Mouse (Mus musculus) Patski (cell line): ENCODE data around the gene R3hcc1l. TPM values are rescaled to one million over a fixed set of nuclear protein-coding genes. Genes with fewer than 3 reads are reported as not detected.

ENCODE experiments used
- ATAC-seq: fragments of 100-300 bp; one replicate; pipeline ENCODE4 v1.8.0; 2021
- CTCF ChIA-PET: fragments of 350-600 bp; sonication (Branson Sonifier 250); formaldehyde crosslinking; loops from one replicate; lab custom pipeline; 2022; ENCODE audit warnings: inconsistent platforms; lab: Charles Lee
- POLR2A ChIA-PET: fragments of 350-600 bp; sonication (Branson Sonifier 250); formaldehyde crosslinking; loops from one replicate; lab custom pipeline; 2022; ENCODE audit warnings: antibody characterized with exemption, inconsistent platforms; lab: Charles Lee
- DNase-seq: peaks from one replicate; pipeline ENCODE4 v3.0.0-alpha.2; 2011; ENCODE audit warnings: low read depth, low spot score
- H3K27me3 ChIP-seq: fragments of 371-371 bp; one replicate; pipeline ENCODE4 v1.5.1; 2021
- CTCF ChIP-seq: fragments of 100-300 bp; IDR thresholded peaks from one replicate; pipeline ENCODE4 v1.5.1; 2021
- in situ Hi-C: fragments of 300-500 bp; cut with MboI; formaldehyde crosslinking; loops from 3 replicates; pipeline ENCODE4 v1.11.1; 2018; ENCODE audit warnings: low pct_unique_long_range_greater_than_20kb, mixed read lengths
- polyA plus RNA-seq: library from polyadenylated mRNA; unstranded; gene quantifications from one replicate; pipeline ENCODE4 v1.2.3, GENCODE M21; 2021

The R3hcc1l gene
- polyA plus RNA-seq, 1 experiment from 2014 or later, result 28.6 TPM

DNA sequence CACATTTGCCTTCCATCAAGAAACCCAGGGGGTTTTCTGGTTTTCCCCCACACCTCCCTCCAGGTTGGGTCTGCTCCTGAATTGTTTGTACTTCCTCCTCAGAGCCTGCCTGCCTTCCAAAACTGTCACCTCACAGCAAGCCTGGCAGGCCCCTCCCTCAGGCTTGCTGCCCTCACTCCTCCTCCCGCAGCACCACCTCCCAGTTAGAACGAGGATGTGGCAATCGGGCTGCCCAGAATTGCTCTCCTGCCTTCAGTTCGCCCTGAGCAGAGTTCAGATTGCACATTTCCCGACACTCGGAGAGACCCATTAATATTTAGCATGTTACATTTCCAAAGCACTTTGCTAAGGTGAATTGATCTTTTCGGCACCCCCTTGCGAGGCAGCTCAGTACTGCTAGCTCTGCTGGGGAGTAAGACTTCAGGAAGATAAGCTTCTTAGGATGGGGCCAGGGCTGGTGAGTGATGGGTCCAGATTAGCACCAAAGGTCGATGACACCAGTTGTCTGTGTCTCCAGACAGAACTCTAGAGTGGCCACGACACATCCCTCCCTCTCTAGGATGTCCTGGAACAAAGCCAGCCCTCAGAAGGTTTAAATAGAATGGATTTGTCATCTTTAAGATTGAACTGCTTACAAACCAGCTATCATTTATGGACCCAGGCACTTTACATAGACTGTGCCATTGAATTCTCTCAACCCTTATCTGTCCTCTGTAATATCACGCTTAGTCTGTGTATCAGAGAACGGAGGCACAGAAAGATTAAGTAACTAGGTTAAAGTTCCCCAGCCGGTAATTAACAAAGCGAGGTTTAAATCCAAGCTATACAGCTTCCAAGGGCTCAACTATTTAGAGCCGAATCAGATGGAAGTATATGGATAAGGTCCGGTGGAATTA is 8.0 kb upstream of the R3hcc1l start:
- in situ Hi-C loops, result no loop called here
- ChIA-PET POLR2A (interaction anchor here (0.6 kb wide), 1 partner anchor 45 kb away, joined by 4 read pairs; no protein-coding TSS in a partner anchor), CTCF (interaction anchor here (1.0 kb wide), 2 partner anchors 8 to 12 kb away, joined by 3 to 6 read pairs; partner anchors contain the start of gene R3hcc1l)
- no peak for TF ChIP-seq CTCF
- H3K27me3 ChIP-seq, result peaks cover 24% of the 10 kb centered on the region
- no peak for ATAC-seq
- DNase-seq, result no peak

DNA sequence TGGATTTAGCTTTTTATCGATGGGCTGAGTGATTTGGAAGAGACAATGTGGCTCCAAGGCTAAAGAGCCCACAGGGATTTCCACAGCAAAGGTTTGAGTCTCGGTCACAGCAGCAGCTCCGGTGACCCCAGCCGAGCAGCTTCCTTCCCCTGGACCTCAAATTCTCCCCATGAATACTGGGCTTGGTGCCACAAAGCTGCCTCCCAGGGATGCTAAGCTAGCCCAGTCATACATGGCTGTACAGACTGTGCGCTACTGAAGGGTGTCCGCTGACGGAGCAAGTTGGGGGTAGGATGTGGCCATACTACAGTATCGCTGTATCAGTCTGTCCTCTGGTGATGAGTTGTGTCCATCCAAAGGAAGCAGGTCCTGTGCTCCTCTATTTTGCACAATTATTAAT is 2.9 kb upstream of the R3hcc1l start:
- TF ChIP-seq CTCF, result no peak
- in situ Hi-C loops, result no loop called here
- ATAC-seq, result no peak
- H3K27me3 ChIP-seq, result no peaks in the 10 kb centered on the region
- ChIA-PET POLR2A (no interaction called here), CTCF (interaction anchor here (1.5 to 2.0 kb wide), 2 partner anchors 9 to 12 kb away, joined by 3 to 4 read pairs; no protein-coding TSS in a partner anchor)
- DNase-seq, result no peak

DNA sequence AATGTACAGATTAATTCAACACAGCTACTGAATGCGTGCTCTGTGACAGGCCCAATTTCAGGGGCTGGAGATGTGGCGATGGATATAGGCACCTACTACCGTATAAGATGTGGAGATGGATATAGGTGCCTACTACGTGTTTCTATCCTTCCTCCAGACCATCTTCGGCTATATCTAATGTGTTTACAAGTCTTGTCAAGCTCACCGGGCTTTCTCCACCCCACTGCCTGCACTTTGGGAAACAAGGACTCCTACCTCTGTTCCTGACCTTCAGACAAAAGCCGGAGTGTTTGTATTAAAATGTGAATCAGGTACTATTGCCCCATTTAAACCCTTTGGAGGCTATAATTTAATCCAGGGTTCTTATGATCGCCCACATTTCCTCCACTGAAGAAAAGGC is 2.4 kb upstream of the R3hcc1l start:
- H3K27me3 ChIP-seq, result no peaks in the 10 kb centered on the region
- in situ Hi-C loops, result no loop called here
- ChIA-PET CTCF (interaction anchor here (1.0 to 2.0 kb wide), 3 partner anchors 10 to 16 kb away, joined by 3 to 4 read pairs (median 3); no protein-coding TSS in a partner anchor), POLR2A (no interaction called here)
- DNase-seq (no peak), ATAC-seq (no peak)
- TF ChIP-seq CTCF, result no peak

DNA sequence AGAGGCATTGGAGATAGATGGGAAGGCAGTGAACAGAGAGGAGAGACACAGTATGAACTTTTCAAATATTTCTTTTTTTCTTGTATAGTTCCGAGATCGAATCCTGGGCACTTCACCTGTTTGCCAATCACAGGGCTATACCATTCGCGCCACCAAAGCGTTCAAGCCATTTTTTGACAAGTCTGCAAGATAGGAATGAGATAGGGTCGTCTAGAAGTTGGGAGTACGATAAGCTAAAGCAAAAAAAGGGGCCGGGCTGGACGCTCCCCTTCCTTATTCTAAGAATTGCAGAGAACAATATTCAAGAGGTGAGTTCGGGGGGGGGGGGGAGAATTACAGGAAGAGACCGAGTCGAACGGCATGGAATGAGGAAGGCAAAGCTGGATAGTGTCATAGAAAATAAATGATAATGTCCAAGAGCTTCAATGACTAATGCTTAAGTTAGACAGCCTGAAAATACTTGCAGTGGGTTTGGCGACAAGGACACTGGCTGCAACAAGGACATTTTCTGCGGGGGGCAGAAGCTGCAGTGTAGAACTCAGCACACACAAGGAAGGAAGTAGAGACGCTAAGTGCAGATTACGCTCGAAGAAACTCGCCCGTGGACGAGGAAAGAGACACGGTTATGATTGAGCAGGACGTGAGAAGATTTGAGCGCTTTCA is 471 bp upstream of the R3hcc1l start:
- DNase-seq, result no peak
- ATAC-seq, result no peak
- TF ChIP-seq CTCF, result no peak
- in situ Hi-C loops, result no loop called here
- ChIA-PET POLR2A (interaction anchor here (0.7 to 1.5 kb wide), 4 partner anchors 10 to 137 kb away, joined by 3 to 5 read pairs (median 4); no protein-coding TSS in a partner anchor), CTCF (interaction anchor here (0.9 to 1.7 kb wide), 5 partner anchors 8 to 223 kb away, joined by 3 to 6 read pairs (median 4); no protein-coding TSS in a partner anchor)
- H3K27me3 ChIP-seq, result no peaks in the 10 kb centered on the region

DNA sequence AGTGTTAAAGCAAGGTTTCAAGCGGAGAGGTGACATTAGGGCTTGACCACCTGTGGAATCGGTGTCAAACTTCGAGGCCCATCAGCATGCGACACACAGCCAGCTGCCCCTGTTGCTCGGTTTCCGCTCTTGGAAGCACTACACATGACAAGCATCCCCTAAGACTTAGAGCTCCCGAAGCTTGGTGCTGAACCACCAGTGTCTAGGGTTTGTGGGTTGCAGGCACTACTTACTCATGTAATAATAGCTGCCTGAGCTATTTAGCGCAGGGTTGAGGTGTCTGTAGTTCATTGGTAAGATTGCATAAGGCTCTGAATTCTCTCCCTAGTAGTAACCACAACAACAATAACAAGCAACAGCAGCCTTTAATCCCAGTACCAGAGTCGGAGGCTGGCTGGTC is 1.2 kb downstream of the R3hcc1l start:
- CTCF ChIA-PET, result interaction anchor here (0.6 to 2.1 kb wide), 6 partner anchors 15 to 221 kb away, joined by 3 to 11 read pairs (median 4); no protein-coding TSS in a partner anchor
- no peak for TF ChIP-seq CTCF
- in situ Hi-C loops, result no loop called here
- DNase-seq, result no peak
- H3K27me3 ChIP-seq, result no peaks in the 10 kb centered on the region
- POLR2A ChIA-PET, result interaction anchor here (0.6 to 0.7 kb wide), 2 partner anchors 74 to 89 kb away, joined by 3 read pairs; no protein-coding TSS in a partner anchor
- peak; percentile 61 for ATAC-seq

DNA sequence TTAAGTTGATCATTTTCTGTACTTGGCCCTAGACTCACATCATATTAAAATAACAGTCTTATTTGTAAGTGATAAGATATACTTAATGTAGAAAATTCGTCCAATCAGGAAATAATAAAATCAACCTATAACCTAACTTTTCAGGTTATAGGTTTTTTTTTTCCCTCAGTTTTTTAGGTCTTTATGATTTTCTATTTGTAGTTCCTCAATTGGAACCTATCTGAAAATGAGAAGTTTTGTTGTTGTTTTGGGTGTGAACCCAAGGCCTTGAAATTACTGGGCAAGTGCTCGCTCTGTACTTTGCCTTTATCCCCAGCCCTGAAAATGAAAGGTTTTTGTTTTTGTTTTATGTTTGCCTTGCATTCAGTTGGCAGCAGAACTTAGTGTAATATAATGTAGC is 6.1 kb downstream of the R3hcc1l start:
- DNase-seq, result no peak
- H3K27me3 ChIP-seq, result no peaks in the 10 kb centered on the region
- POLR2A ChIA-PET, result no interaction called here
- in situ Hi-C loops, result no loop called here
- no peak for TF ChIP-seq CTCF
- no peak for ATAC-seq
- CTCF ChIA-PET, result interaction anchor here (1.7 kb wide), 1 partner anchor 10 kb away, joined by 6 read pairs; no protein-coding TSS in a partner anchor

DNA sequence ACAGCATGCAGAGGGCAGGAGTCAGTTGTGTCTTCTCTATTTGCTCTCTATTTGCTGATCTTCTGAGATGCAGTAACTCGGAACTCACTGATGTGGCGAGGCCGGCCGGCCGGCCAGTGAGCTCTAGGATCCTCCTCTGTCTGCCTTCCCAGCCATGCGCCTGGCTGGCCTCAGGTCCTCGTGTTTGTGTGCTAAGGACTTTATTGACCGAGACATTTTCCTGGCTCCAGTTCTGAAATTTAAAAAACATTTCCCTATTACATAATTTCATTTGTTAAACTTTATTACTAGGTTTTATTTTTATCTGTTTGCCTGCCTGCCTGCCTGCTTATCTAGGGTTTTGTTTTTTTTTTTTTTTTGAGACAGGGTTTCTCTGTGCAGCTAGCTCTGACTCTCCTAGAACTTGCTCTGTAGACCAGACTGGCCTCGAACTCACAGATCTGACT is 11.5 kb downstream of the R3hcc1l start:
- no peak for ATAC-seq
- H3K27me3 ChIP-seq, result no peaks in the 10 kb centered on the region
- no peak for DNase-seq
- in situ Hi-C loops, result no loop called here
- ChIA-PET CTCF (interaction anchor here (1.5 kb wide), 1 partner anchor 10 kb away, joined by 5 read pairs; no protein-coding TSS in a partner anchor), POLR2A (interaction anchor here (1.1 kb wide), 1 partner anchor 9 kb away, joined by 3 read pairs; no protein-coding TSS in a partner anchor)
- TF ChIP-seq CTCF, result no peak

DNA sequence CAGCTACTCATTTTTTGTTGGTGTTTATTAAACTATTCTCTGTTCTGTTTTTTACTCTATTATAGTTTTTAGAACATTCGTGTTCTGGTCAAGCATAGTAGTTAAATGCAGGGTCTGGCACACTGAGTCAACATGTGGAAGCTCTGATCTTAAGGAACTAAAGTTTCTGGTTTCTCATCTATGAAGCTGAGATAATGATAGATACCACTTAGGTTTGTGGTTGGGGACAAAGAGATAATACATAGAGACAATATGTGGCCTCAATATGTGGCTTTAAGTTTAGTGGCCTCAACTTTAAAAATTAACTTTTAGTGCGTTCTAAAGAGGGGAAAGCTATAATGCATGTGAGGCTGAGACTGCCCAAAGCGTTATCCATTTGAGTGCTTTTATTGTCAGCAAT is 15.9 kb downstream of the R3hcc1l start:
- CTCF ChIA-PET, result interaction anchor here (1.2 to 3.2 kb wide), 5 partner anchors 9 to 122 kb away, joined by 3 to 11 read pairs (median 5); no protein-coding TSS in a partner anchor
- no peak for TF ChIP-seq CTCF
- H3K27me3 ChIP-seq, result no peaks in the 10 kb centered on the region
- ATAC-seq, result no peak
- in situ Hi-C loops, result no loop called here
- no peak for DNase-seq
- POLR2A ChIA-PET, result interaction anchor here (0.6 kb wide), 1 partner anchor 390 kb away, joined by 4 read pairs; no protein-coding TSS in a partner anchor

DNA sequence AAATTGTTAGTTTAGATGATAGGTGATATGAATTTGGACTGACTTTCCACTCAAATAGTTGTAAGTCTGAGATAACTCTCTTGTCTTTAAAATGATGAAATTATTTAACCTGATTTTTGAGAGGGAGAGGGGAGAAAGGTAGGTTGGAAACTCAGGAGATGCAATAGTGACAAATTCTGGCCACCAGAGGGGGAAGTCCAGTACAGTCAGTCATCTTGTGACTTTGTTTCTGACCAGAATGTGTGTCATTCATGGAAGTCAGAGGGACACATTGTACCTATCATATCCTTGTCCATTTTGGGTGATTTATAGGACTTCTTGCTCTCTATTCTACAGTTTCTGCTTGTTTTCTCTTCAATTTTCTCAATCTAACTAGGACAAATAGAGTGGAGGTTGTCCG is 19.0 kb downstream of the R3hcc1l start:
- TF ChIP-seq CTCF, result peak; percentile 50
- no peaks in the 10 kb centered on the region for H3K27me3 ChIP-seq
- ATAC-seq, result no peak
- CTCF ChIA-PET, result interaction anchor here (1.4 kb wide), 1 partner anchor 93 kb away, joined by 3 read pairs; no protein-coding TSS in a partner anchor
- DNase-seq, result no peak
- in situ Hi-C loops, result no loop called here
- POLR2A ChIA-PET, result no interaction called here

DNA sequence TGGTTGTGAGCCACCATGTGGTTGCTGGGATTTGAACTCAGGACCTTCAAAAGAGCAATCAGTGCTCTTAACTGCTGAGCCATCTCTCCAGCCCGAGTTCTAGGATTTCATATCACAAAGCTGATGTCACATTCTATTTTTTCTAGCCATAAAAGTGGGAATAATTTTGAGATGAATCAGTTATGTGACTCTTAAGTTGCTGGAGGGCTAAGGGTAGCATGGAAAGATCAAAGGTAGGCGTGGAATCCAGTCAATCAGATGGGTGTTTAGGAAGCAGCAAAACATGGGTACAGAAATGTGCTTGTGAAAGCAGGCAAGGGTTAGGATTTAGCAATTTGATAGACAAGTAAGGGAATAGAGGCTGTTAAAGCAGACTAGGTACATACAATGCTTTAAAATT is 20.4 kb downstream of the R3hcc1l start:
- DNase-seq (no peak), ATAC-seq (peak; percentile 14)
- TF ChIP-seq CTCF, result no peak
- ChIA-PET POLR2A (no interaction called here), CTCF (interaction anchor here (0.7 to 1.7 kb wide), 4 partner anchors 9 to 928 kb away, joined by 3 to 5 read pairs (median 4); no protein-coding TSS in a partner anchor)
- no peaks in the 10 kb centered on the region for H3K27me3 ChIP-seq
- in situ Hi-C loops, result no loop called here
